Mouse (Mus musculus) forebrain, embryonic 14.5 days (tissue): ENCODE measurements around the gene Mvk. TPM values are rescaled to one million over a fixed set of nuclear protein-coding genes. Genes with fewer than 3 reads are reported as not detected.

ENCODE experiments used
- microRNA-seq: library from miRNA; unstranded; fragments of <30 nt; microRNA quantifications from one replicate; pipeline ENCODE4, GENCODE M21; 2016
- polyA plus RNA-seq: library from polyadenylated mRNA; unstranded; fragments of >200 nt; fragmentation: Nextera tagmentation; extraction: Ambion mirVana; gene quantifications from 2 replicates; pipeline ENCODE4 v1.2.1, GENCODE M21; 2014

Gene Mvk
- polyA plus RNA-seq, 1 experiment from 2014 or later, result 55.9 TPM

Small RNAs within 50 kb of the gene (microRNA-seq; reads per million reads assigned to microRNA genes)
- not detected for gene Mir7027

Other genes starting within 250 kb of the Mvk start
- gene Foxn4, start 170.5 kb upstream of the Mvk start, polyA plus RNA-seq, result 0.09 and 0.14 TPM in 2 replicates
- 0.36 and 0.64 TPM in 2 replicates for gene Myo1h, start 155.1 kb upstream of the Mvk start, polyA plus RNA-seq
- 87.6 and 88.4 TPM in 2 replicates for gene Kctd10, start 63.8 kb upstream of the Mvk start, polyA plus RNA-seq
- gene Ube3b, start 63.7 kb upstream of the Mvk start, polyA plus RNA-seq, result 35.9 and 43.1 TPM in 2 replicates
- gene Mmab, start 209 bp upstream of the Mvk start, polyA plus RNA-seq, result 18.2 and 18.6 TPM in 2 replicates
- 4.5 and 5.0 TPM in 2 replicates for gene Fam222a, start 123.7 kb downstream of the Mvk start, polyA plus RNA-seq
- 0.55 and 0.79 TPM in 2 replicates for gene Trpv4, start 214.2 kb downstream of the Mvk start, polyA plus RNA-seq
- 31.2 and 32.4 TPM in 2 replicates for gene Gltp, start 246.7 kb downstream of the Mvk start, polyA plus RNA-seq